ENCODE assay signal across 10 mouse cellular contexts in the genomic region with DNA sequence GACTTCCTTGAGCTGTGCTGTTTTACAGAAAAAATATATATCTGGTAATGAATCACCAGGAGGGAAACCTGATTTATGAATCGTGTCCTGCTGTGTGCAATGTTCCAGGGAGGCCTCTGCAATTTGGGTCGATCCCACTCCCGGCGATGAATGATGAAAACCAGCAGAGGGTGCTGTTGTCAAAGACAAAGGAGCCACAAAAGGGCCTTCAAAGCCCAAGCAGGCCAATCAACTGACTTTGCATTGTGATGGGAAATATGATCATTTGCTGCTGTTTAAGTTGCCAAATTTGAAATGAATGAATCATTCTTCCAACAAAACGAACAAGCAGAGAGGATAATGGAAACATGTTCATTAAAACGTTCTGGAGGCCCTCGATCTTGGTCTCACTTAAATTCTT. TPM values are rescaled to one million over a fixed set of nuclear protein-coding genes. Genes with fewer than 3 reads are reported as not detected.
A peak's percentile ranks its signal among the peaks of the same experiment; 100 is the strongest.
DNase-seq lines count a peak whose midpoint lies in the region; ATAC-seq lines count a peak whose summit lies in the region.
"Had no signal": no experiment of that assay in that cellular context is flagged by ENCODE, and none has a peak within 500 bp of the region (broad histone marks: within the 10 kb centered on the region; RNA-seq: fewer than 3 reads in every experiment).

No protein-coding gene starts in this region.

- H3K36me3 ChIP-seq in neural tube, embryonic 15.5 days, result no peaks in the 10 kb centered on the region

- intact Hi-C loops in heart, postnatal 14 days (cut with DNase I), result no loop called here

- no peak overlapping the region for H3K9ac ChIP-seq in neural tube, embryonic 15.5 days (replicated peaks)

- H3K27ac ChIP-seq in neural tube, embryonic 15.5 days (replicated peaks), result no peak overlapping the region

- no peaks in the 10 kb centered on the region for H3K9me3 ChIP-seq in neural tube, embryonic 15.5 days (replicated peaks)
- H3K9me3 ChIP-seq: megakaryocyte, embryonic 14.5 days had no signal

- H3K4me3 ChIP-seq in neural tube, embryonic 15.5 days (replicated peaks), result no peak overlapping the region
- H3K4me3 ChIP-seq: erythroblast, embryonic 14.5 days; megakaryocyte, embryonic 14.5 days had no signal

- H3K4me2 ChIP-seq in neural tube, embryonic 15.5 days, result no peak overlapping the region

- peak; percentile 40 for DNase-seq in neural tube, embryonic 10.5 days (ENCODE audit: extremely low spot score, low spot score)
- peak; percentile 33 for DNase-seq in T-cell, adult 2 months (ENCODE audit: low spot score)
- peak; percentile 56 to 69 for DNase-seq in cerebellum, postnatal 25 days
- peak; percentile 16 to 56 for DNase-seq in heart, postnatal 14 days
- peak; percentile 12 to 22 for DNase-seq in left cerebral cortex, adult 8-10 months (ENCODE audit: low spot score in 2 of 2)
- peak; percentile 67 for DNase-seq in naive thymus-derived CD4-positive, alpha-beta T cell, adult 2 months (ENCODE audit: low read depth)
- peak; percentile 54 for DNase-seq in thymus, postnatal 4 days

- WGBS in neural tube, embryonic 15.5 days, result 25% methylated on average over 7 of the region's 7 CpGs

- no peaks in the 10 kb centered on the region for H3K27me3 ChIP-seq in neural tube, embryonic 15.5 days (replicated peaks)

- ATAC-seq in neural tube, embryonic 15.5 days (ENCODE audit: low FRiP score), result no peak

- H3K4me1 ChIP-seq in neural tube, embryonic 15.5 days, result no peaks in the 10 kb centered on the region
- H3K4me1 ChIP-seq: megakaryocyte, embryonic 14.5 days had no signal

RNA-seq across cellular contexts. Expression of a gene that starts 55.0 kb away (rescaled TPM):
- 4.5 and 13.5 TPM in 2 replicates for polyA plus RNA-seq in neural tube, embryonic 15.5 days (2015; fragmentation: Nextera tagmentation; extraction: Ambion mirVana)
- 1 to 10 TPM in 1 of 2 experiments, under 1 TPM in 1; 0.29 to 4.4 TPM for total RNA-seq in heart, postnatal 14 days (2021)
- not detected for total RNA-seq in left cerebral cortex, adult 8-10 months (2022)
- polyA plus RNA-seq: erythroblast, embryonic 14.5 days had no signal

Comparison
In these comparisons a context has a peak if more than half of its experiments do, and no peak if none do; other contexts are left out.
1. DNase-seq: peak in every context shown above with its lines; median percentile 67 in naive thymus-derived CD4-positive, alpha-beta T cell, adult 2 months; 62 in cerebellum, postnatal 25 days; 54 in thymus, postnatal 4 days; 40 in neural tube, embryonic 10.5 days; 36 in heart, postnatal 14 days; 33 in T-cell, adult 2 months; 17 in left cerebral cortex, adult 8-10 months.